Mouse (Mus musculus) stomach, postnatal 0 days (tissue): ENCODE measurements at regions not wholly inside any gene's neighbourhood (a gene's known extent, or its start where the extent isn't known, plus 50 kb on each side); places are given as distances from the start of the nearest gene placed in this dataset.

Source experiments
- CTCF ChIP-seq: IDR thresholded peaks from 2 replicates; pipeline ENCODE4 v1.5.1; 2016; ENCODE audit warnings: antibody characterized with exemption, low read depth, mild to moderate bottlenecking, moderate library complexity
- EP300 ChIP-seq: optimal IDR thresholded peaks from 2 replicates; pipeline ENCODE3; 2016; ENCODE audit warnings: antibody characterized with exemption

- TF ChIP-seq CTCF (peak; percentile 58), EP300 (no peak)
Measured at GRCm38 (mm10) chr19:26973058-26973457, 87.4 kb downstream of the Gm815 start.
